Mouse (Mus musculus): Measurements from ENCODE around the gene Mtx2.

- TF ChIP-seq MAFK (IDR thresholded peaks at IDR 0.05; ENCODE audit: insufficient read depth, low read depth, low read length) (no peak), HCFC1 (IDR thresholded peaks at IDR 0.05; ENCODE audit: borderline replicate concordance, insufficient read depth, low read length) (no peak)
Observed at GRCm38 (mm10) chr2:74874043-74874442, 48.4 kb downstream of the Mtx2 start.
